Mouse (Mus musculus): ENCODE results near the gene Il2ra. TPM values are rescaled to one million over a fixed set of nuclear protein-coding genes. Genes with fewer than 3 reads are reported as not detected.
"Not testable (repeated sequence)": the region's sequence is repeated elsewhere in the genome, so short reads cannot be mapped to it uniquely, and the experiment has no call there.

Gene Il2ra
- total RNA-seq, 2 experiments from 2014 or later: not detected

DNA sequence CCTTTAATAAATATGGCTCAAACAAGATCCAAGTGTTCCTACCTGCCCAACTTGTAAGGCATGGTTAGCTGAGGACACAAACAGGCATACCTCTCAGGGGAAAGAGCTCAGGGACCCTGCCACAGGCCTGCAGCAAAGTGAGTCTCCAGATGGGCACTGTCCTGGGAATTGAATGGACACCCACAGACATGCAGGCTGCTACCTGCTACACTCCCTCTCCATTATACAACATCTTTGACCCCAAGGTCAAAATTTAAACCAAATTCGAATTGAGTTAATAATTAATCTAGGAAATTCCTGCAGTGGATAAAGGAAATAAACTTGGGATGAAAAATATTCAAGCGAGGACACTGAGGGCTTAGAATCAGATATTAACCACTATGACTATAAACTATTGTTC lies 53.3 kb downstream of the Il2ra start:
- ATAC-seq (replicated peaks; ENCODE audit: poor library complexity, severe bottlenecking): no peak

DNA sequence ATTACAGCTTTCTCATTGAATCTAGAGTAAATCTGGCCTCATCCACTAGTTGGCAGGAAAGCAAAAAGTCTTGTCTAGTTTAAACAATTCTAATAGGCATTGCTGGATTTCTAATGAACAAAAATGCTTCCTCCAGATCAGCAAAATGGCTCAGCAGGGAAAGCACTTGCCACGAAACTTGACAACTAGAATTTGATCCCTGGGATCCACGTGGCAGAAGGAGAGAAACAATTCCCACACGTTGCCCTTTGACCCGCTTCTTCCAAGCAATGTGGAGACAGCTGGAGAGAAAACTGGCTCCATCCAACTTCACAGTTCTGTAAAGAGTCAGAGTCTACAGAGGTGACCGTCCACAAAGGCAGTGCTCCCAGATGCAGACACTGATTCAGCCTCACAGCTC lies 56.4 kb downstream of the Il2ra start:
- no peak for ATAC-seq (replicated peaks; ENCODE audit: poor library complexity, severe bottlenecking)

DNA sequence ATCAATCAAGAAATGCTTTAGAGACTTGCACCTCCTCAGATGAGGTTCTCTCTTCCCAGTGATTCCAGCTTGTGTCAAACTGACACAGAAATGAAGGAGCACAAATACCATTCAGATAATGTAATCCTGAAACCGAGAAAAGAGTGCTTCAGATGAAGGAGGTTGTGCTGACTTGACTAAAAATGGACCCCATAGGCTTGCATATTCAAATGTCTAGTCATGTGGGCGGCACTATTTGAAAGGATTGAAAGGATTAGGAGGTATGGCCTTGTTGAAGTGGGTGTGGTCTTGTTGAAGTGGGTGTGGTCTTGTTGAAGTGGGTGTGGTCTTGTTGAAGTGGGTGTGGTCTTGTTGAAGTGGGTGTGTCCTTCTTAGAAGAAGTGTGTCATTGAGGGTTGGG lies 57.3 kb downstream of the Il2ra start:
- no peak for ATAC-seq (replicated peaks; ENCODE audit: poor library complexity, severe bottlenecking)

DNA sequence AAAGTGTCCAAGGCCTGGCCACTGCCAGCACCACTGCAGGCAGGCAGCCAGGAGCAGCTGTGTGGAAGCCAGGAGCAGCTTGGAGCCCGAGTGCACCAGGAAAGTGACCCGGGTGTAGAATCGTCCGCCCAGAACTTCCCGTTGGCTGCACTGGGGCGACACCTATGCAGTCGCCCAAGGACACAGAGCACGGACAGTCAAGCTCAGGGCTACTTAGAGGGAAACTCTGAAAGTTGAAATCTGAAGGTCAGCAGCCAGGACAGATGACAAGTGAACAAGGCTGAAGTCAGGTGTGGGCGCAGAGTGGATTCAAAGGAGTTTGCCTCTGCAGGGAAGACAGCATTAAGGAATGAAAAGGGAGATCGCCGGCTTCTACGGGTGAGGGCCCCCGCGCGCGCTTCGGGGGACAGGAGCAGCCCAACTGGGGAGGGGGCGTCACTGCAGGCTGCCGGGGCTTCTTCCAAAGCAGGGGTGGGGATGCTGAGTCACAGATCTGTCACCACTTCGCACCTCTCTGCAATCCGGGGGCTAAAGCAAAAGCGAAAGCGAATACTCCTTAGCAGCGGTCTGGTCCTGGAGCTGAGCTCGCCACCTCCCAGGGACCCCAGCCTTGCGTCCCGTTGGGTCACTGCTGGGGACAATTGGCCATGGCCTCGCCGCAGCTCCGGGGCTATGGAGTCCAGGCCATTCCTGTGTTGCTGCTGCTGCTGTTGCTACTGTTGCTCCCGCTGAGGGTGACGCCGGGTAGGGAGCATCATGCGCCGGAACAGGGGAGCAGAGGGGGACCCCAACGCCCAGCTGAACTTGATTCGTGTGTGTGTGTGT lies 62.8 kb downstream of the Il2ra start, which contains the start of gene Il15ra:
TSS of gene Il15ra (plus strand) at position 90 of the 825 bp plus-strand sequence.
- peak; percentile 66 for ATAC-seq (replicated peaks; ENCODE audit: poor library complexity, severe bottlenecking)

DNA sequence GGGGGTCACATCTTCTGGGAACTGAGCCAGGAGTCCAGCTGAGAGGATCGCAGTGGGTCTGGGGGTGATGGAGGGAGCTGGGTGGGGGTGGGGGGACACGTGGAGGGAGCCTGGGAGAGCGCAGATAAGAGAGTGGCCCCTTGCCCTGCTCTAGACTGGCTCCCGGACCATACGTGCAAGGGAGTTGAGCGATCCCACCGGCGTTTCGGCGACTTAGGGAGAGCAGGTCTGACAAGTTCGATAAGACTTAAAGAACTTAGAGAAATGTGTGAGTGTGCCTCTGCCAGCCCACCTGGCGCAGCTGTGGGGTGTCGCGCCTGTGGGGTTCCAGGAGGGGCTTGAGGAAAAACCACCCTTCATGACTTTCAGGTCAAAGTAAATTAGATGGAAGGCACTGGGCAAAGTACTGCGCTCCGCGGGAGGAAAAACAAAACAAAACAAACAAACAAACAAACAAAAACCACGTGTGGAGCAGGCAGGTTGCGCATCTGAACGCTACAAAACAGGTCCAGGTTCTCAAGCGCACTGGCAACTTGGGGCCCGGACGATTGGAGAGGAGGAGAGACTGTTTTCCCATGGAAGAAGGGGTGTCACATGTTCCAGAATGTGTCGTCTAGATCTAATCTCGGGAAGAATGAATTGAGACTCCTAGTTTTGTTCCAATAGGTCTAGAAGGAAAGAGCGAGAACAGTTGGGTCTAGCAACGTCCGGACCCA lies 63.6 kb downstream of the Il2ra start:
- ATAC-seq (replicated peaks; ENCODE audit: poor library complexity, severe bottlenecking): no peak

DNA sequence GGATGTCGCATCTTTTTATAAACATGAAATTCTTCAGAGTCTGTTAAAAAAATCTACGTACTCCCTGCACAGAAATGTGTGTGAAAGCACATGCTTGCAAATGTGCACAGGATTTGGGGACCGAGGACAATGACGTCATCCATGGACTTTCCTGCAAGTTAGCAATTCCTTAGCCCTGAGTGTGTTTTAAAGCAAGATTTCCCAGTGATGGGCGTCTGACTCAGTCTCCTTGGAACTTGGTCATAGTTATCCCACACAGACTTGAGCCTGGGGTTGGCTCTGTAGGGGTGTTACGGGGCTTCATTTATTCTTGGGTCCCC lies 64.1 kb downstream of the Il2ra start:
- ATAC-seq (replicated peaks; ENCODE audit: poor library complexity, severe bottlenecking): no peak

DNA sequence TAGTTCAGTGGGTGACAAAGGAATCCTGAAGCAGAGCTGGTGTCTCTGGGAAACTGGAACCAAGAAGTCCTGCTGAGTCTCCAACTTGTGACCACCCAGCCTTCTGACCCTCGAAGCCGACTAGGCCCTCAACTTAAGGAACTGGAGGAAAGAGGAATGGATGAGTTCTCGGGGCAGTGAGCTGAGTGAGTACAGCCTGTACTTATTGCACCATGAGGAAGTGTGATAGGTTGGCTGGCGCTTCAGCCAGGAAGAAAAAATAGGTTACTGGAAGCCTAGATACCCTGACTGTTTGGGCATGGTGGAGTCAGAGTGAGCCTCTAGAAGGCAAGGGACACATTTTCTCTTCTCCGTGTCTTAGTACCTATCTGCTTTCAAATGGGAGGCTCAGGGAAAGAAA lies 65.9 kb downstream of the Il2ra start:
- peak; percentile 67 for ATAC-seq (replicated peaks; ENCODE audit: poor library complexity, severe bottlenecking)

DNA sequence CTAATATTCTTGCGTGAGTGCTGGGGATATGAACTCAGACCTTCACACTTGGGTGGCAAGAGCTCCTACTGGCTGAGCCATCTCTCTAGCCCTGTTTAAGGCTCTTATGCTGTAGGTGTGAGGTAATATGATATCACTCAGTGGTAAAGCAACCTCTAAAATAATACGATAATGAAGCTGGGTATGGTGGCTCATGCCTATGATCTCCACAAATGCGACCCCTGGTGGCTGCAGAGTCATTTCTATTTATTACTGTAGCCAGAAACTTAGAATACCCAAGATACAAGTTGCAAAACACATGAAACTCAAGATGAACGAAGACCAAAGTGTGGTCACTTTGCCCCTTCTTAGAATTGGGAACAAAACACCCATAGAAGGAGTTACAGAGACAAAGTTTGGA lies 67.5 kb downstream of the Il2ra start:
- ATAC-seq (replicated peaks; ENCODE audit: poor library complexity, severe bottlenecking): not testable (repeated sequence)

DNA sequence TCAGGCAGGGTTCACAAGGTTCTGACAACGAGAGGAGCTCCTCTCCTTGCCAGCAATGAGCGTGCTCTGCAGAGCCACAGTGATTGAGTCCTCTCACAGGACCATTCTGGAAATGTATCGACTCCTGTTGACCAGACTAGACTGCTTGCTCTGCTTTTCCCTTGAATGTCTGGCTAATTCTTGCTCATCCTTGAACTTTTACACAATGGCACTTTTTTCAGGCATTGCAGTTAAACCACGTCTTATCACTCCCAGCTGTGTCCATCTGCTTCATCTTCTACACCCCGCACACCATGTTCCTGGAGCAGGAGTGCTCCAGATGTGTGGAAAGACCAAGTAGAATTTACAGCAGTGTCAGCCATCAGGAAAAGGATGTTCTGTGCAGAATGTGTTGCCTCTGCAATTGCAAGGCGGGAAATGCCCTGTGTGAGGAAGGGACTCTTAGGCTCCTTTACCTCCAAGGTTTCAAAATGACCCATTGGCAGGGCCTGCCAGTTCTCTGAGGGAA lies 69.9 kb downstream of the Il2ra start:
- no peak for ATAC-seq (replicated peaks; ENCODE audit: poor library complexity, severe bottlenecking)

DNA sequence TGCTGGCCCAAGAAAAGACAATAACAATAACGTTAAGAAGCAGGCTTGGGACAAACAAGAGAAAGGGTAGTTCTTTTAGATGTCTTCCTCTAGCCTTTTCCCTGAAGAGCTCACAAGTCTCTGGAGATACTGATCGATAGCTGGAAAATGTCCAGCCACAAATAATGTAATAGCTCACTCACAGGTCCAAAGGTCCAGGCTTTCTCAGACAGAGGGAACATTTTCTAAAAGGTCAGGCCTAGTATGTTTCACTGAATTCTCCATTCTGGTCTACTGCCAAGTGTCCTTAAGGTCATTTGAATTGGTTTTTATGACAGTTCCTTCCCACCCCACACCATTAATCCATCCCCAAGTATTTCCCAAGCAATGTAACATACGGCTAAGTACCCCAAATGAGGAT lies 70.4 kb downstream of the Il2ra start:
- no peak for ATAC-seq (replicated peaks; ENCODE audit: poor library complexity, severe bottlenecking)

DNA sequence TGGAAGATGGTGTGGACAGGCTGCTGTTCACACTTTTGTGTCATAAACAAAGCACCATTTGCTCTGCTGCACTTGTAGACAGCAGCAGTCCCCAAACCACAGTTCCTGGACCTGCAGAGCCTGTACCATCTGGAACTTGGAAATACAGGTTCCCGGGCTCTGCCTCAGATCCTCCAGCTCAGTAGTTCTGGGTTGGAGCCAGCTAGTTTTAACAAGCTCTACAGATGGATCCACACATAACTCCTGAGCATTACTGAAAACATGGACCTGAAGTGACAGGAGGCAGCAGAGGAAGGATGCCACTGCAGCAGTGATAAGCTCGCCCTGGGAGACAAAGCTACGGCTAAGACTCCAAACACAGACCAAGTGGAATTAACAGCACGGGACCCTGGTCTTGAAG lies 71.9 kb downstream of the Il2ra start:
- ATAC-seq (replicated peaks; ENCODE audit: poor library complexity, severe bottlenecking): no peak

DNA sequence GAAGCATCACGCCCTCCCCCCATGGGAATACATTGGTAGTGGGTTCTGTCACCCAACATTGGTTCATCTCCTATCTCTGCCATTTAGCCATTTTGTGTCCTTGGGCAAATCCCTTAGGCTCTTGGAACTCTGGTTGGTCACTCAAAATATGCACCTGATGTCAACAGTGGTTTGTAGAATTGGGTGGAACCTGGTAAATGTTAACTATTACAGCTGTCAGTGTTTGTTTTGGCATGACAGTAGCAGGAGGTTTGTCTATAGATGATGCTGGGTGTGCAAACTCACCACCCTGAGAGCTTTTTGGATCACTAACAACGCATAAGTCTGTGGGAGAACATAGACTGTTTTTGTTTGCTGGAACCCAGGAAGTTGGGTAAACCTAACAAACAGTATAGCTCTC lies 76.0 kb downstream of the Il2ra start:
- no peak for ATAC-seq (replicated peaks; ENCODE audit: poor library complexity, severe bottlenecking)

DNA sequence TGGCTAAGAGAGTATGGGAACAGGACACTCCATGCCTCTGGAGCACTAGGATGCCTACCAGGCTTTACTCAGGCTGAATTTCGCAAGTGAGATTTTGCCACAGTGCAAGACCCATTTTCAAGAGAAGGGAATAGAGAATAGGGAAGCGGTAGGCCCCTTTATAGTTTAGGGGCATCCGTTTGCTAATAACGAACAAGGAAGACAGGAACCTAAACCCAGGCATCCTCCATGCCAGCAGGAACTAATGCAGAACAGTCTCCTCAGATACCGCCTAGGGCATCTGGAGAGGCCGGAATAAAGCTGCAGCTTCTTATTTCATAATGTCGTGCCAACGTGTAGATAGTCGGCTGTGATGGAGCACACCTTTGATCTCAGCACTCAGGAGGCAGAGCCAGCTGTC lies 80.0 kb downstream of the Il2ra start:
- peak; percentile 92 for ATAC-seq (replicated peaks; ENCODE audit: poor library complexity, severe bottlenecking)

DNA sequence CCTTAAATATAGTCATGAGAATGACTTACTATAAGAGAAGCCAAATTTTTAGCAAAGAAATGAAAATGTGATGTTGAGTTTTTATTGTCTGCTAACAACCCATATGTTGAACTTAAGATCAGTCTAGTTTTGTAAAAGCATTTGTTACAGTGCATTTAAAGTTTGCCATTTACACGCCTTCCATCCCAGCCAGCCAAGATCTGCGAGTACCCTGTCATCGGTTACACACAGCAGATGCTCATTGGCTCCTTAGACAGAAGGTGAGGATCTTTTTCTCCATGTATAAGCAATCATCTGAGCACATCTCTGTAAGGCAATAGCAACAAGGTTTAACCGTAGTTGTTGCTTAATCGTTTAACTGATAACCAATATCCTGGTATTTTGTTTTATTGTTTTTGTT lies 85.0 kb downstream of the Il2ra start:
- no peak for ATAC-seq (replicated peaks; ENCODE audit: poor library complexity, severe bottlenecking)

DNA sequence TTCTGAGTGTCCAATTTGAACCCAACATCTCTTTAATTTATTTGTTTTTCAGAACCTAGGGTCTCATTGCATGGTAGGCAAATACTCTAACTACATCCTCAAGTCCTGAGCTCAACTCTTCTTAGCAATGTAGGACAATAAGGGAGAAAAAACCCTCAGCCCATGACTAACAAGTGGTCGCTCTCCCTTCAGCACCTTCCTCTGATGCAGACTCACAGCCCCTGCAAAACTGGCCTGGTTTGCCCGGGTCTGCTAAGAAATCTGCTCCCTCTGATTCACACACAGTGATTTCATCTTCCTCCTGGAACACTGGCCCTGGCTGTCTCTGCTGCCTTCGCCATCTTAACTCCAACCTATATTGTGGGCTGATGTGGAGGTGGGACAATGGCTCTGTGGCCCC lies 86.5 kb downstream of the Il2ra start:
- ATAC-seq (replicated peaks; ENCODE audit: poor library complexity, severe bottlenecking): no peak

DNA sequence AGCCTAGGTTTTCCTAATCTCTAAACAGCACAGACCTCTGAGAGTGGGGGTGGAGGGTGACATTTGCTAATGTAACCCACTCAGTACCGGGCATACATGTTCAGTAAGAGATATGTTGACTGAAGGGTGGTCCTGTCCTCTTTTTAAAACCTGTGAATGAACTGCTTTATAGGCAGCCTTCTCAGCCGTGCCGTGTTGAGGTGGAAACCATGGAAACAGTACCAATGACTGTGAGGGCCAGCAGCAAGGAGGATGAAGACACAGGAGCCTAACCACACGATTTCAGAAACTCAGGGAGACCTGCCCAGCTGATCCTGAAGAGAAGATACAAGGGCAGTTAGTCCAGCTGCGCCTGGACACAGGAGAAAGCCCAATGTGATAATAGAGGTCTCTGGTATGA lies 90.4 kb downstream of the Il2ra start:
- ATAC-seq (replicated peaks; ENCODE audit: poor library complexity, severe bottlenecking): no peak

DNA sequence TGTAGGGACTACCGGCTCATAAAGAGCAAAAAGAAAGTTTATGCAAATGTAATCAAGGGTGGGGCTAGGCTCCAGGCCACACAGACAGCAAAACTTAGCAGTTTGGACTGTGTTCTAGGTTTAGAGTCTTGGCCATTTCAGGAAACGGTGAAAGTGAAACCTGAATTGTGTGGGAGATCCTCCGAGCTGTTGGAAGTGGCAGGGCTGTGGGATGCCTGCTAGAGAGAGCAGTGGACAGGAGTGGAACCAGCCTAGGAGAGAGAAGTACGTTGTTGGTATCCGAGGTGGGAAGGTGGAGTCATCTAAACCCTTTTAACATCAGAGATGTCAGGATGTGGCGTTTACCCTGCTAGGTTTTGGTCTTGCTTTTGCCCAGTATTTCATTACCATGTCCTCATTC lies 93.2 kb downstream of the Il2ra start:
- ATAC-seq (replicated peaks; ENCODE audit: poor library complexity, severe bottlenecking): no peak

DNA sequence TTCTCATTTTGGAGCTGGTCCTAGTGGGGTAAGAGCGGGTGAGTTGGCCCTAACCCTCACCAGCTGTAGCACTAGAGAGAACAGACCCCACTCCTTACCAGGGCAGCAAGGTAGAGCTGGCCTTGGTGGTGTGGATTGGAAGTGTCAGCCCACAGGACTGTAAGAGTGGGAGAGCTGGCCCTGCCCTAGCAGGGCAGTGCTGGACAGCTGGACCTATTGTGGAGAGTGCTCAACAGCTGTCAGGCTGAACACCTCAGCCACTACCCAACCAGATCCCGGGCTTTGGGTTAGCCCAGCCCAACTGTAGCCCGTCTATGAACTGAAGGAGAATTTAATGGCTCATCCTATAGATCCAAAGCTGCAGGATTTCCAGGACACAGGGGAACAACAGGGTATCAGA lies 96.2 kb downstream of the Il2ra start:
- ATAC-seq (replicated peaks; ENCODE audit: poor library complexity, severe bottlenecking): no peak

DNA sequence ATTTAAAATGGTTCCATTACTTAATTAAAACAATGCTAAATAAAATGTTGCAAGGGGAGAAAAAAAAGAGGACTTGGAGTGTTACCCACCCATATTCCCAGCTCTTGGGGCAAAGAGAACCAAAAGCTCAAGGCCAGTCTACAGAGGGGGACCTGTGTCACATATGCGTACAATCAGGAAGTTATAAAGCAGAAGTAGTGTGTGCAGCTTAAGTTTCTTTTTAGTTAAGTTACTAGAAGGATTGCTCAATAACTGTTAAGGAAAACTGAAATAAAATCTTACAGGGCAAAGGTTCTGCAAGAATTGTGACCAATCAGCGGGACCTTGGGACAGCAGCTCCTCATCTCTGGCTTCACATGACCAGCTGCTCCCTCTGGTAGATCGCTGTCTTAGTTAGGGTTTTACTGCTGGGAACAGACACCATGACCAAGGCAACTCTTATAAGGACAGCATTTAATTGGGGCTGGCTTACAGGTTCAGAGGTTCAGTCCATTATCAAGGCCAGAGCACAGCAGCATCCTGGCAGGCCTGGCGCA lies 97.0 kb downstream of the Il2ra start:
- peak; percentile 98 for ATAC-seq (replicated peaks; ENCODE audit: poor library complexity, severe bottlenecking)
